Mouse (Mus musculus) liver, embryonic 14.5 days (tissue): ENCODE measurements around the gene Srcin1.

Experiments
- CTCF ChIP-seq: IDR thresholded peaks from 2 replicates; pipeline ENCODE4 v1.5.1; 2016; ENCODE audit warnings: antibody characterized with exemption, low read depth, control low read depth
- EP300 ChIP-seq: IDR thresholded peaks from 2 replicates; pipeline ENCODE4 v1.6.1; 2016; ENCODE audit warnings: antibody characterized with exemption, low read depth

DNA sequence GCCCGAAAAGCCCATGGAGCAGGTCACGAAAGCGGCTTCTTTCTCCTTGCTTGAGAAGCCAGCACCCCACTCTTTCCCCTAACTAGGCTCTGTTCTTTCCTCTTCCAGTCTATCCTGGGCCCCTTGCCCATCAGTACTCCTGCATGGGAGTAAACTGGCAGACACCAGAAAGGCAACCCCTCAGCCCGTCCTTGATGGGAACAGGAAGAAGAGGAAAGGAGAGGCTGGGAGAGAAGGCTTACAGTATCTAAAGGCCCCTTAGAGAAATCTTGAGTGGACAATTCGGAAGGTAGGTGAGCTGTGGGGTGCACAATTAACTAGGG is 40.7 kb downstream of the Srcin1 start:
- no peak for TF ChIP-seq CTCF
- no peak for TF ChIP-seq EP300
